Mouse (Mus musculus): ENCODE measurements around the gene Irgm1.
"Not testable (repeated sequence)": the region's sequence is repeated elsewhere in the genome, so short reads cannot be mapped to it uniquely, and the experiment has no call there.

The Irgm1 gene

DNA sequence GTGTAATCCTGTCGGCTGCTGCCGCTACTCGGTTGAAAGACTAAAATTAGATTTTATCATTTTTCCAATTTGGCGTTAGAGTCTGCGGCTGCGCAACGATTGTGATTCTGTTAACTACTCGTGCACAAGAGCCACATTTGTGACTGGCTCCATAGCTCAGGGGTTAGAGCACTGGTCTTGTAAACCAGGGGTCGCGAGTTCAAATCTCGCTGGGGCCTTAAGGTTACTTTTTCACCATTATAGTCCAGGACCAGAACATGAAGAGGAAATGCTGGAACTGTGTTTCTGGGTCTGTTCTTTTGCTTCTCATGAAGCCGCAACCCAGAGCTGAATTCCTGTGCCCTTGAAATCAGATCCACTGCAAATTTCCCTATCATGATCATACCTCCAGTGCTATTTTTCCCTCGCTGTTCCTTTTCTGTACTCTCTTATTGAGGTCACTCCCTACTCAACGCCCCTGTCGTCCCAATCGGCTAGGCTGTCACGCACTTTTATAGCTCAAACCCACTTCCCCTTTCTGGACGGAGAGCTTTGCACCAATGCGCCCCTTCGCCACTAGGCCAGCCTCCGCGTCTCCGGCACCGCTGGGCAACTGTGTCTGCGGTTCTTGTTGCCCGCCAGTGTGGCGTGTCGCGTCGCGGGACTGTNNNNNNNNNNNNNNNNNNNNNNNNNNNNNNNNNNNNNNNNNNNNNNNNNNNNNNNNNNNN lies 17.9 kb downstream of the Irgm1 start:
- DNase-seq (ENCODE audit: low spot score in 2 of 2): peak; percentile 78 to 85

DNA sequence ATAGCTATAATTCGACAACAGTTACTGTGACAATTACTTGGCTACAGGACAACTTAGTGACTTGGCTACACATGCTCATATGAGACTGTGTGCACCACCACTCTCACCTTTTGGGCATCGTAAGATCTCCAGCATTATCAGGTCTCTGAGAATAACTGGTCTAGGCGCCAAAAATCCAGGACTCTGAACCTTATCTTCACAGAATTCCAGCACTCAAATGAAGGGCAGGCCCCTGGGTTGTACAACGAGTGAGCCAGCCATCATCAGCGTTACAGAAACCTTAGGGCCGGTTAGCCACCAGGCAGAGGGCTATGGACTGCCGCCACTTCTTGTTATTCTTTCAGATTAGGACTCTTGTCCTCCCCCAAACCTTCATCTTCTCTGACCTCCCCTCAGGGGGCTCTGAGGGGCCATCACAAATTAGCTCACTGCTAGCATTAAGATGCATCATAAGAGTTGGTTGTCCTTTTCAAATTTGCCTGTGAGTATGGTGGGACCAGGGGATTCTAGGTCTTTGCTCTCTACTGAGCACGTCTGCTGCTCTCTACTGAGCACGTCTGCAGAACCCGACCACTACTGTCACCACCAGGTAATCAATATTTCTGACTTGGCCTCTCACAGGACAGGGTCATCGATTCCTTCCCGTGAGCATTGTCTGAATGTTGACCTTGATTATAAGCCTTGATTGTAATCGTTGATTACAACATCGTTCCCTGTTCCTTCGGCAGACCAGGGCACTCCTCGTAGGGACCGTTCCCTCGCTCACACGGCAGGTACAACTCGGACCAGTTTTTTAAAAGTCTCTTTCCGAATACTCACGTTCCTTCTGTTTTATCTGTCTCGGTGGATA lies 18.6 kb downstream of the Irgm1 start:
- DNase-seq (ENCODE audit: low spot score in 2 of 2): no peak

DNA sequence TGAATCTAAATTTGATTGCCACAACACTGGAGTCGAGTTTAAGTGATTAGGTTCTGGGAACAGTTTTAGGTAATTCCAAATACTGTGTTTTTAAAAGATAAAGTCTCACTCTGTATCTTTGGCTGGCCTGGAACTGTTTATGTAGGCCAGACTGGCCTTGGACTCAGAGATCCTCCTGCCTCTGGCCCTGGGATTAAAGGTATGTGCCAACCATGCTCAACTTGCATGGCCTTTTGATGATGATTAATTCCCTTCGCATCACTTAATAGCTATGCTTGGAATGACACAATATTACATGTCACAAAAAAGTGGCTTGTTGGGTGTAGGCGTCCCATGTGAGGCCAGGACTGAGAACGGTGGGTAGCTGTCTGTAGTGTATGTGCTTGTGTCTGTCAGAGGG lies 19.3 kb downstream of the Irgm1 start:
- DNase-seq (ENCODE audit: low spot score in 2 of 2): no peak

DNA sequence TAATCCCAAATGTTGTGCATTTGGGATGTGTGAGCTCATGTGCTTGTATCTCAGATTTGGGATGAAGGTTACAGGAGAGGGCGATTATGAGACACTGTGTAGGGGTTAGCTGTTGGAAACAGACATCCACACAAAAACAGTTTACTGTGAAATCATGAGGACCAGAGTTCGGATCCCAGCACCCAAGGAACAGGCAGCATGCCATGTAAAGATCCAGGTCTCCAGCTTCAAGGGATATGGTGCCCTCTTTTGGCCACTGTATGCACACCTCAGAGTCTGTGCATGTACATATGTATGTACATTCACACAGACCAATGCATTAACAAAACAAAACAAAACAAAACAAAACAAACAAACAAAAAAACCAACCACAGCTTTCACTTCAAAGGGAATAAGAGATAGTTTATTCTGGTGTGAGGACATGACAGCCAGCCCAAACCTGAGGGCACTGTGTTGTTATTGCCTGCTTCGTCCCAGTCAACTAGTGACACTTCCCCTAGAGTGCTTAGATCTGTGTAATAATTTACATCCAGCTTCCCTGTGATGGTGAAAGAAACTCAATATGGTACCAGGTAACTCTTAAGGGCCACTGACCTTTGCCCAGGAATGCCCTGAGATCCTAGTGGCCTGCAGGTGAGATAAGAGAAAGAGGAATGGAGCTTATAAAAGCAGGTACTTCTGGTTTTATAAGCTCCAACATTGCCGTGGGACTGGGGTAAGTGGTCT lies 20.1 kb downstream of the Irgm1 start:
- DNase-seq (ENCODE audit: low spot score in 2 of 2): no peak

DNA sequence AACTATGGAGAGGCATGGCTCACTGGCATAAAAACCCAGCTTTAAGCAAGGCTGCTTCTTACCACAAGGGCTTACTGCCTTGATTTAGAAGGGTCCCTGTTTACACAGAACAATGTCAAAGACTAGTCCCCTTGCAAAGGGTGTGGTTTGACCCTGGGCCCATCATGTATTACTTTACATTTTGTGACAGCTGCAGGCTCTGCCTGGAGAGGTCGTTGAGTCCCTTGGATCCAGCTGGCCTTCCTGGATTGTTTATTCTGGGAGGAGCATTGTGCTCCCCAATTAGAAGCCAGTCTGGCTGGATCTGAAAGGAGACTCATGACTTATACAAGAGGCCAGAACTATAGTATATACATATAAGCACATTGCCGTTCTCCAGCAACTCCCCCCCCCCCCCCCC lies 21.2 kb downstream of the Irgm1 start:
- DNase-seq (ENCODE audit: low spot score in 2 of 2): no peak

DNA sequence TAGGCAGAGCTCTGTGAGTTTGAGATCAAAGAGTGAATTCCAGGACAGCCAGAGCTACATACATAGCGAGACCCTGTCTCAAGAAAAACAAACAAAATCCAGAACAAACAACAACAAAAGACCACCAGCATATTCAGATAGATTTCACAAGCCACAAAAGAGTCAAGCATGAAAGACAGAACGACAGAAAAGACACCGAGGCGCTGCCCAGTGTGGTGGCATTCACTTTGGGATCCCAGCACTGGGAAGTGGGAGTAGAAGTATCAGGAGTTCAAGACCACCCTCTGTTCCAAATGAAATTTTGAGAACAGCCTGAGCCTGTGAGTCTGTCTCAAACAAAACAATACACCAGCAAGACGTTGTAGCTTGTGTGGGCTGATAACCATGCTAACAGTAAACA lies 24.6 kb downstream of the Irgm1 start:
- DNase-seq (ENCODE audit: low spot score in 2 of 2): no peak

DNA sequence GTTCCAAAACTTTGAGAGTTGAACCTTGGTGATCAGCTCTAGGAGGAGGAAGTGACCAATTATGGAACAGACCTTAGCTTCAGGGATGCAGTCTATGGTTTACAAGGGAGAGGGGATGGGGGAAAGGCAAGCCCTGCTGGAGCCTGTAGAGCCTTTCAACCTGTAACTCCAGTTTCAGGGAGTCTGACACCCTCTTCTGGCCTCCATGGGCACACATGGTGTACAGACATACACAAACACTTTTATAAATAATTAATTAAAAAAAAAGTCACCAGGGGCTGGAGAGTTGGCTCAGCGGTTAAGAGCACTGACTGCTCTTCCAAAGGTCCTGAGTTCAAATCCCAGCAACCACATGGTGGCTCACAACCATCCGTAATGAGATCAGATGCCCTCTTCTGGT lies 25.1 kb downstream of the Irgm1 start:
- not testable (repeated sequence) for DNase-seq (ENCODE audit: low spot score in 2 of 2)

DNA sequence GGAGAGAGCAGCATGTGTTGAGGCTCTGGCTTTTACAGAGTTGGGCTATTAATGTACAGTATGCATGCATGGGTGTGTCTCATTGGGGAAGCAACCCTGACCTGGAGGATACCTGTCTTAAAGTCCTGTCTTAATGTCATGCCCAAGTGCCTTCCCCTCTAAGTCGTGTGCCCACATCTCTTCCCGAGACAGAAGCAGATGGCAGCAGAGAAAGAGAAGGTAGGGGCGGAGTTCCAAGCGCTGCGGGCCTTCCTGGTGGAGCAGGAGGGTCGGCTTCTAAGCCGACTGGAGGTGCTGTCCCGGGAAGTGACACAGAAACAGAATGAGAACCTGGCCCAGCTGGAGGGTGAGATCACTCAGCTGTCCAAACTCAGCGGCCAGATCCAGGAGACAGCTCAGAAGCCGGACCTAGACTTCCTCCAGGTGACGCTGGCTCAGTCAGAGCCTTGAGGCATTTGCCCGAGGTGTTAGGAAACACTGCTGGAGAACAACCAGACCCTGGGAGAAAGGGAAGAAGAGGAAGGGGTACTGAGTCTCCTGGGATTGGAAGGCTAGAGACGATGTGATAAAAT lies 26.2 kb downstream of the Irgm1 start:
- no peak for DNase-seq (ENCODE audit: low spot score in 2 of 2)

DNA sequence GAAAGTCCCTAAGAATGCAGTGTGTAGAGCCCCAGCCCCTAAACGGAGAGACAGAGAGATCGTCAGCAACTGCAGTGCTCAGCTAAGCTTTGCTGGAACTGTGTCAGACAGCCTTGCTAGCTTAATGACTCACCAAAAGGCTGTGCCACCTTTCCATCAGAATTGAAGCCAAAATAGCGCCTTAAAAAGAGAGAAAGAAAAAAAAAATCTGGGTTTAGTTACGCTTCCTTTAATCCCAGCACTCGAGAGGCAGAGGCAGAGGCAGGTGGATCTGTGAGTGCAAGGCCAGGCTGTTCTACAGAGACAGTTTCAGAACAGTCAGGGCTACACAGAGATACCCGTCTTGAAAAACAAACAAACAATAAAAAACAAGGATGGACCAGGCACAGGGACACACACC lies 27.2 kb downstream of the Irgm1 start:
- no peak for DNase-seq (ENCODE audit: low spot score in 2 of 2)

DNA sequence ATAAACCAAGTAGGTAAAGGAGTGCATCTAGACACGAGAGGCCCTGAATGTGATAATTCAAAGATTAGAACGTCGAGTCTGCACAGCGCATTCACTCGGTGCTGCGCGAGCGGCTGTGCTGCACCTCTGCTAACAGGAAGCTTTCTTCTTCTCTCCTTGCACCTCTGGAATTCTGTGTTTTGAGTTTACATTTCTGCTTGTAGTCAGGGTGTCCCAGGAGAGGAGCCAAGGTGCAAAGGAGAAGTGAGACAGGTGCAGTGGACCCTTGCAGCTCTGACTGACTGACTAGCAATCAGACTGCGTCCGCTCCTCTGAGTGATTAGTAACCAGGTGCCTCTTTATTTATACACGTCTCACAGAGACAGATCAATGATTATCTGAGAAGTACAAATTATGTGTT lies 28.3 kb downstream of the Irgm1 start:
- no peak for DNase-seq (ENCODE audit: low spot score in 2 of 2)

DNA sequence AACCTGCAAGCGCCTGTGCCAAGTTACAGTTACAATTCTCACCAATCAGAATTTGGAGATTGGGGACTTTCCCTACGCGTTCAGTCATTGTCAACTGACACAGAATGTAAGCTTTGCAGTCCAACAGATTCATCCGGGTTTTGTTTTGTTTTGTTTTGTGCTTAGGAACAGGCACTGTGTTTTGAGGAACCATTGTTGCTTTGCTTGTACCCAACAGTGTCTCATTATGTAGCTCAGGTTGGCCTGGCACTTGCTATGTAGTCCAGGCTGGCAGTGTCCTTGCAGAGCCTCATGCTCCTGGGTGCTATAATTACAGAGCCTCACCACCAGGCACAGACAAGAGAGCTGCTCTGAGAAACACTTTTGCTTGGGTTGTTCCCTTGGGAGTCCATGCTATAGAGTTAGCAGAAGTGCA lies 29.1 kb downstream of the Irgm1 start:
- DNase-seq (ENCODE audit: low spot score in 2 of 2): no peak

DNA sequence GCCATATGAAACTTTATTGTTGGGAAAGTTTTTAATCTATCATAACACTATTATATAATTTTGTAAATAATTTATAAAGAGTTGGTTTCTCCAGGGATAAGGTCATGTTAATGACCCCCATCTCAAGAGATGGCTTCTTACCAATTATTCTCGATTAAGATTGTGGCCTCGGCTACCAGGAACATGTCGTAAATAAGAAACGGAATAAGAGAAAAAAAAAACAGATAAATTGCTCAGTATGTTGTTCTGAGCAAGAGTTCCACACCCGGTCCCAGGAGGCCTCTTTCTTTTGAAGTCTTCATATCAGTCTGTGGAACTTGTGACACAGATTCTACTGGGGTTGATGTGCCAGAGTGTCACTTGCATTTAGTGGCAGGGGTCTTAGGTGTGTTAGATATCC lies 30.3 kb downstream of the Irgm1 start:
- DNase-seq (ENCODE audit: low spot score in 2 of 2): no peak

DNA sequence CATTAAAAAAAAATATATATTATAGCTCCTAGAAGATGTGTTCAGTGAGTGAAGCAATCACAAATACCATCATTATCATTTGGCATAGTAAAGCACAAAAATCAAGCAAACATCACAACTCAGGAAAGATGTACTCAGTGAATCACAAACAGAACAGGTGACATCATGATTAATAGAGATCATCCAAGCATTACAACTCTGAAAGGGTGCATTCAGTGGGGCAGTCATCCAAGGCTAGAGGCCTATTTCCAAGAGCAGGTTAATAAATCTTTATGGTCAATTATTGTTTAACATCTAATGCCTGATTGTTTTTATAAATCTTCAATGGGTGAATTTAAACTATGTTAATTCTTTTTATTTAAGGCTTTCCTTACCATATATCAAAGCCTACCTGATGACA lies 30.7 kb downstream of the Irgm1 start:
- no peak for DNase-seq (ENCODE audit: low spot score in 2 of 2)

DNA sequence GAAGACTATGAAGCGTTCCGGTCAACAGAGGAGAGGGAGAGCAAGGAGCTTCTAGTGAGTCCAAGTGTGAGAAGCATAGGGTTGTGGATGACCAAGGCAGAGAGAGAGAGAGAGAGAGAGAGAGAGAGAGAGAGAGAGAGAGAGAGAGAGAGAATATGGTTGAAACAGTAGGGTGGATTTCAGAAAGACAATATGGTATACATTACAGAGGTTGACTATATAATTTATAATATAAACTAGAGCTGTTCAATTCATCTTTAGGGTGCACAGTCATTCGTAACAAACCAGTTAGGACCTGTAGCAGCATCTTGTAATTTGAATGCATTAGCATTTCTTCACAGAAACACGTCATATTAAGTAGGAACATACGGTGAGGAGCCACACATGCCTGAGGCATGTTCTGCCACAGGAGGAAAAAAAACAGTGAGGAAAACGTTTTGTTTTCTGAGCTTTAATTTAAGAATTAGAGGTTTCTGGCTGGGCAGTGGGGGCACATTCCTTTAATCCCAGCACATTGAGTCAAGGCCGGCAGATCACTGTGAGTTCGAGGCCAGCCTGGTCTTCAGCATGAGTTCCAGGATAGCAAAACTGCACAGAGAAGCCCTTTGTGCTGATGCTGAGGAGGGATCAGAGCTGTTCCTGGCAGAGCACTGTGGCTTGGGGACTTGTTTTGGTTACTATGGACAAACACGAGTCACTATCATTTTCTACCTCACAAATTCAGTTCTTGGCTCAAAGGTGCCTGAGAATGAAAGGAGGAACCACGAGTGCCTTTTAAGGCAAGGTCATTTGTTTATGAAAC lies 32.4 kb downstream of the Irgm1 start:
- no peak for DNase-seq (ENCODE audit: low spot score in 2 of 2)

DNA sequence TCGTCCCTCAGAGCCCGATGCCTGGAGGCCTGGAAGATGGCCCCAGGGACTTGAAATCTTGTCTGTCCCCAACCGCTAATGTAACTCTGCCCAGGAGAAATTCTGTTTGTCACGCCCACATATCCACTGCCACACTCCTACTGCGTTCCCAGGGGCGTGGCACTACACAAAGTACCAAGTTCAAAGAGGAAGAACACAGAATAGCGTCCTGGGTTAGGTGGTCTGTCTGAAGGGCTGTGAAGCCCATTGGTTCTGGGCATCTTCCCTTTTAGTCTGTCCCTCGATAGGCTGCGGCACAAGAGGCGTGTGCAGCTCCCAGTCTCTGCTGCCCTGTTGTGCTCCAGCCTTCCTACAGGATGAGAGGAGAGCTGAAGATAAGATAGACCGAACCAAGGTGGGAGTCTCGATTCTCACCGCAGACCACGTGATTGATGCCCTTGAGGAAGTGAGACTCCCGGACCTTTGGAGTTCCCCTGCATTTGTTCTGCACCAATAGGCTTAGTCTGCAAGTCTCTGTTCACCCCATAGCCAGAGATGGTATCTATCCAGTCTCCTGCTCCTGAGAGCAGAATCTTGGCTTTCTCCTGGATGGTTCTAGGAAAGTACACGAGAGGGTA lies 33.2 kb downstream of the Irgm1 start:
- no peak for DNase-seq (ENCODE audit: low spot score in 2 of 2)

DNA sequence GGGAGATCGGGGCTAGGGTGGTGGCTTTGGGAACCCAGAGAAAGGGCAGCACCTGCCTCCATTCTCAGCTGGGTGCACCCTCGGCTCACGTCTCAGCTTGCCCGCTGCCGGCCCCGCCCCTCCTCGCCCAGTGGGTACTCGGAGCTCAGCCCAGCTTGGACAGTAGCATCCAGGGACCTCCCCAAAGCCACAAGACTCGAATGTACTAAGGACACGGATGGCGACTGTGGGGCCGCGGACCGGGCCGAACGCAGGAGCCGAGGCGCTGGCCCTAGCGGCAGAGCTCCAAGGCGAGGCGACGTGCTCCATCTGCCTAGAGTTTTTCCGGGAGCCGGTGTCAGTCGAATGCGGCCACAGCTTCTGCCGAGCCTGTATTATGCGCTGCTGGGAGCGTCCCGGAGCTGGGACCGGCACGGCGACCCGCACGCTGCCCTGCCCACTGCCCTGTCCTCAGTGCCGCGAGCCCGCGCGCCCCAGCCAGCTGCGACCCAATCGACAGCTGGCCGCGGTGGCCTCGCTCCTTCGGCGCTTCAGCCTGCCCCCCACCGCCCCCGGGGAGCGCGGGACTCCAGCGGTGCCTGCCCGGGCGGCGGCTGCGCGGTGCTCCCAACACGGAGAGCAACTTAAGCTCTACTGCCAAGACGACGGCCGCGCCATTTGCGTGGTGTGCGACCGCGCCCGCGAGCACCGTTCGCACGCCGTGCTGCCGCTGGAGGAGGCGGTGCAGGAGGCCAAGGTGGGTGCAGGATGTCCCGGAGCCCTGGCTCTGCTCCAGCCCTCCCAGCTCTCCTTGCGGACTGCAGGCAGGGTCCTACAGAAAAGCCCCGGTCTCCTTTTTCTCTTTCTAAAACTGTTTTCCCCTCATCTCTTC lies 33.9 kb downstream of the Irgm1 start:
- peak; percentile 24 to 43 for DNase-seq (ENCODE audit: low spot score in 2 of 2)

DNA sequence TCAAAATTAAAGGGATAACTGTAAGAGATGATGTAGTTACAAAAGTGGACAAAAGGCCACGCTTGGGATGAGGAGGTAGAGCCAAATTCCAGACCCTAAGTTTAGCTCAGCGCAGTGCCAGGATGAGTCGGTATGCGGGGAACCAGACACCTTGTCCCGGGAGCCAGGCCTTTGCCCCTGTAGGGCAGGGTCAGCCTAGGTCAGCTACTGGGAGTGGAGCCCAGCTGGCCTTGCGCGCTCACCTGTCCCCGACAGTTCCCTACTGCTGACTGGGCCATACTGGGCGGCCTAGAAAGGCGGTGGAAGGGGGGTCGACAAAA lies 34.5 kb downstream of the Irgm1 start:
- DNase-seq (ENCODE audit: low spot score in 2 of 2): no peak

DNA sequence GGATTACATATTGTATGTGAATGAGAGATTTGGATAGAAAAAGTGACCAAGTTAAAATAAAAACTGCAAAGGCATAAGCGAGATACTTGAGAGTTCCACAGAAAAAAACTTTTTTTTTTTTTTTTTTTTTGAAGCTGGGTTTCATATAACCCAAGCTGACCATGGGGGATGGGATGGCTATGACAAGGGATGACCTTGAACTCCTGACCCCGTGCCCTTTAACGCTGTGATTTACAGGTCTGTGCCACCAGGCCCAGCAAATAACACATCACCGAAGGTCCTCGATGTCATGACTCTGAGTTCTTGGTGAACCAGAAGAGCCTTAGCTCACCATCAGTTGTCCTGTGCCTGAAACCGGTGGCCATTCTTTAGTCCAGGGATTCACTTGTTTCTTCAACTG lies 35.6 kb downstream of the Irgm1 start:
- DNase-seq (ENCODE audit: low spot score in 2 of 2): no peak

DNA sequence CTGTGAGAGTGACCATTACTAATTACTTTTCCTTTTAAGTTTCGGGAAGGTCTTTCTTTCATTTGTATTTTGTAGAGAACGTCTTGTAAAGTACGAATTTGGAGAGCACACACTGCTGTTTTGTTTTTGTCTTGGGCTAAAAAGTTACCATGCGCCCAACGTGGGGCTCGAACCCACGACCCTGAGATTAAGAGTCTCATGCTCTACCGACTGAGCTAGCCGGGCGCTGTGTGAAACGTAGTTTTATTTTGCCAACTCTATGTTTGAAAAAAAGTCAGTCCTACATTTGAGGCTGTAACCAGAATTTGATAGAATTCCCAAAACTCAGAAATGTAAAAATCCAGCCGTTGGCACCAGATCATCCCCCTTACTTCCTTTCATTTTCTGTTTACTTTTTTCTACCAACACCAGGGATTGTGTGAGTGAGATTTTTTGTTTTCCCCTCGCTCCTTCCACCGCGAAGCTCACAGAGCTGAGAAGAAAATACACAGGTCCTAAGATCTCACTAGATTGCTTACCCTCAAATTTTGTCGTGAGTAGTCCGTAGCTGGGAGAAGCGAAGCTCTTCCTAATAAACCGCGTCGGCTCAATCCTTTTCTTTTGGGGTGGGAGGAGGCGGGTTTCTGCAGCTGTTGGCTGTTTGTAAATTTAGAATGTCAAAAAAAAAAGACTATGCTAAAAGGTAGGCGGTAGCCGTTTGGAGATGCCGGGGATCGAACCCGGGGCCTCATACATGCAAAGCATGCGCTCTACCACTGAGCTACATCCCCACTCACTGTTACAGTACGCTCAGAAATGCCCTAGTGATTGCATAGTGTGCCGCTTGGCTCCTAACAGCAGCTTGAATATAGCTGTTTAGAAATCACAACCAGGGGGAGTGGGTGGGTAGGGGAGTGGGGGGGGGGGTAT lies 37.5 kb downstream of the Irgm1 start:
- DNase-seq (ENCODE audit: low spot score in 2 of 2): peak; percentile 89 to 95
